Comparison of ENCODE assay signal across 18 mouse cellular contexts in genomic region chr2:47334406-47335113, GRCm38 (mm10).
A peak's percentile ranks its signal among the peaks of the same experiment; 100 is the strongest.
DNase-seq lines count a peak whose midpoint lies in the region; ATAC-seq lines count a peak whose summit lies in the region.
"Had no signal": no experiment of that assay in that cellular context is flagged by ENCODE, and none has a peak within 500 bp of the region (broad histone marks: within the 10 kb centered on the region; RNA-seq: fewer than 3 reads in every experiment).

No protein-coding gene starts in this region.

- no peak overlapping the region for H3K9ac ChIP-seq in forebrain, embryonic 12.5 days
- H3K9ac ChIP-seq in midbrain, embryonic 14.5 days (replicated peaks; ENCODE audit: low read length) = no peak overlapping the region
- no peak overlapping the region for H3K9ac ChIP-seq in midbrain, embryonic 15.5 days
- H3K9ac ChIP-seq in forebrain, embryonic 15.5 days (replicated peaks) = no peak overlapping the region
- H3K9ac ChIP-seq in neural tube, embryonic 14.5 days (replicated peaks; ENCODE audit: low read depth, low read length) = no peak overlapping the region
- H3K9ac ChIP-seq: heart, embryonic 13.5 days; kidney, embryonic 15.5 days; limb, embryonic 15.5 days had no signal

- H3K27me3 ChIP-seq in forebrain, embryonic 12.5 days = no peaks in the 10 kb centered on the region
- H3K27me3 ChIP-seq in forebrain, embryonic 10.5 days (ENCODE audit: poor library complexity, severe bottlenecking) = no peaks in the 10 kb centered on the region
- H3K27me3 ChIP-seq in midbrain, embryonic 14.5 days (ENCODE audit: control insufficient read depth, insufficient read depth, low read length) = no peaks in the 10 kb centered on the region
- H3K27me3 ChIP-seq in midbrain, embryonic 15.5 days (replicated peaks) = no peaks in the 10 kb centered on the region
- H3K27me3 ChIP-seq in forebrain, embryonic 15.5 days = no peaks in the 10 kb centered on the region
- no peaks in the 10 kb centered on the region for H3K27me3 ChIP-seq in neural tube, embryonic 14.5 days (ENCODE audit: control insufficient read depth, insufficient read depth, low read length)
- H3K27me3 ChIP-seq: heart, embryonic 13.5 days; kidney, embryonic 15.5 days; limb, embryonic 15.5 days had no signal

- no peaks in the 10 kb centered on the region for H3K4me1 ChIP-seq in forebrain, embryonic 12.5 days
- no peaks in the 10 kb centered on the region for H3K4me1 ChIP-seq in forebrain, embryonic 10.5 days
- H3K4me1 ChIP-seq in midbrain, embryonic 14.5 days (ENCODE audit: control insufficient read depth, insufficient read depth, low read length) = no peaks in the 10 kb centered on the region
- no peaks in the 10 kb centered on the region for H3K4me1 ChIP-seq in midbrain, embryonic 15.5 days
- peaks cover 8% of the 10 kb centered on the region for H3K4me1 ChIP-seq in forebrain, embryonic 15.5 days
- no peaks in the 10 kb centered on the region for H3K4me1 ChIP-seq in neural tube, embryonic 14.5 days (ENCODE audit: control insufficient read depth, insufficient read depth, low read length)
- H3K4me1 ChIP-seq: heart, embryonic 13.5 days; kidney, embryonic 15.5 days; limb, embryonic 15.5 days had no signal

- WGBS in forebrain, embryonic 12.5 days = 47% methylated on average over 8 of the region's 8 CpGs
- 81% methylated on average over 8 of the region's 8 CpGs for WGBS in forebrain, embryonic 10.5 days
- WGBS in midbrain, embryonic 14.5 days = 32% methylated on average over 8 of the region's 8 CpGs
- 39% methylated on average over 8 of the region's 8 CpGs for WGBS in midbrain, embryonic 15.5 days
- WGBS in forebrain, embryonic 15.5 days = 21% methylated on average over 8 of the region's 8 CpGs
- WGBS in neural tube, embryonic 14.5 days = 29% methylated on average over 8 of the region's 8 CpGs

- H3K9me3 ChIP-seq in forebrain, embryonic 12.5 days = no peaks in the 10 kb centered on the region
- no peaks in the 10 kb centered on the region for H3K9me3 ChIP-seq in forebrain, embryonic 10.5 days
- H3K9me3 ChIP-seq in midbrain, embryonic 14.5 days (ENCODE audit: control insufficient read depth, low read length) = no peaks in the 10 kb centered on the region
- no peaks in the 10 kb centered on the region for H3K9me3 ChIP-seq in midbrain, embryonic 15.5 days
- H3K9me3 ChIP-seq in forebrain, embryonic 15.5 days = no peaks in the 10 kb centered on the region
- H3K9me3 ChIP-seq in neural tube, embryonic 14.5 days (ENCODE audit: control insufficient read depth, low read length) = no peaks in the 10 kb centered on the region
- H3K9me3 ChIP-seq: heart, embryonic 13.5 days; kidney, embryonic 15.5 days; limb, embryonic 15.5 days had no signal

- H3K27ac ChIP-seq in forebrain, embryonic 12.5 days = no peak overlapping the region
- H3K27ac ChIP-seq in forebrain, embryonic 10.5 days = no peak overlapping the region
- no peak overlapping the region for H3K27ac ChIP-seq in midbrain, embryonic 14.5 days (replicated peaks; ENCODE audit: low read depth, low read length)
- no peak overlapping the region for H3K27ac ChIP-seq in midbrain, embryonic 15.5 days
- no peak overlapping the region for H3K27ac ChIP-seq in forebrain, embryonic 15.5 days (replicated peaks)
- H3K27ac ChIP-seq in neural tube, embryonic 14.5 days (ENCODE audit: low read depth, low read length) = no peak overlapping the region
- H3K27ac ChIP-seq: heart, embryonic 13.5 days; kidney, embryonic 15.5 days; limb, embryonic 15.5 days; macrophage had no signal

- no peak for DNase-seq in forebrain, embryonic 10.5 days (ENCODE audit: extremely low spot score, low spot score)
- peak; percentile 21 for DNase-seq in midbrain, embryonic 14.5 days
- no peak for DNase-seq in layer of hippocampus, postnatal 36 days
- no peak for DNase-seq in testis, postnatal 14 days (ENCODE audit: low spot score)
- DNase-seq: cerebellum, adult 11-12 months; layer of hippocampus, adult 9-11 months; lung, adult 2 months; right cerebral cortex, postnatal 4 days; thymus, adult 18-20 months had no signal

- peak; percentile 39; the same call in 1 of the 2 replicates for ATAC-seq in forebrain, embryonic 12.5 days (ENCODE audit: low FRiP score)
- peak; percentile 8; the same call in 1 of the 2 replicates for ATAC-seq in midbrain, embryonic 14.5 days (ENCODE audit: low FRiP score, low TSS enrichment)
- ATAC-seq in midbrain, embryonic 15.5 days (replicated peaks) = no peak; the same call in 1 of the 2 replicates
- ATAC-seq in forebrain, embryonic 15.5 days (replicated peaks) = peak; percentile 67
- ATAC-seq in neural tube, embryonic 14.5 days (ENCODE audit: low read depth) = peak; percentile 73

- no peaks in the 10 kb centered on the region for H3K36me3 ChIP-seq in forebrain, embryonic 12.5 days (replicated peaks)
- H3K36me3 ChIP-seq in forebrain, embryonic 10.5 days (replicated peaks) = no peaks in the 10 kb centered on the region
- H3K36me3 ChIP-seq in midbrain, embryonic 14.5 days (ENCODE audit: control insufficient read depth, insufficient read depth, low read length) = no peaks in the 10 kb centered on the region
- H3K36me3 ChIP-seq in midbrain, embryonic 15.5 days (replicated peaks) = no peaks in the 10 kb centered on the region
- no peaks in the 10 kb centered on the region for H3K36me3 ChIP-seq in forebrain, embryonic 15.5 days
- no peaks in the 10 kb centered on the region for H3K36me3 ChIP-seq in neural tube, embryonic 14.5 days (ENCODE audit: control insufficient read depth, insufficient read depth, low read length)
- H3K36me3 ChIP-seq: heart, embryonic 13.5 days; kidney, embryonic 15.5 days; limb, embryonic 15.5 days had no signal

- no peak overlapping the region for H3K4me2 ChIP-seq in forebrain, embryonic 12.5 days
- H3K4me2 ChIP-seq in midbrain, embryonic 14.5 days (ENCODE audit: low read length) = no peak overlapping the region
- no peak overlapping the region for H3K4me2 ChIP-seq in midbrain, embryonic 15.5 days
- no peak overlapping the region for H3K4me2 ChIP-seq in forebrain, embryonic 15.5 days (replicated peaks)
- no peak overlapping the region for H3K4me2 ChIP-seq in neural tube, embryonic 14.5 days (ENCODE audit: low read depth, low read length)
- H3K4me2 ChIP-seq: heart, embryonic 13.5 days; kidney, embryonic 15.5 days; limb, embryonic 15.5 days had no signal

- no peak overlapping the region for H3K4me3 ChIP-seq in forebrain, embryonic 12.5 days (replicated peaks)
- H3K4me3 ChIP-seq in forebrain, embryonic 10.5 days = no peak overlapping the region
- no peak overlapping the region for H3K4me3 ChIP-seq in midbrain, embryonic 14.5 days (replicated peaks; ENCODE audit: low read depth, low read length)
- H3K4me3 ChIP-seq in midbrain, embryonic 15.5 days = no peak overlapping the region
- no peak overlapping the region for H3K4me3 ChIP-seq in forebrain, embryonic 15.5 days
- no peak overlapping the region for H3K4me3 ChIP-seq in neural tube, embryonic 14.5 days (ENCODE audit: low read depth, low read length)
- H3K4me3 ChIP-seq: heart, embryonic 13.5 days; kidney, embryonic 15.5 days; limb, embryonic 15.5 days; myocyte had no signal
